Mouse (Mus musculus): ENCODE results near the gene Cldn10. TPM values are rescaled to one million over a fixed set of nuclear protein-coding genes. Genes with fewer than 3 reads are reported as not detected.
"Not testable (repeated sequence)": the region's sequence is repeated elsewhere in the genome, so short reads cannot be mapped to it uniquely, and the experiment has no call there.

Gene Cldn10
- polyA plus RNA-seq (2012; rRNA removed), result 34.9 and 36.4 TPM in 2 replicates

GRCm38 (mm10) chr14:118787621-118788020, at the start of gene Cldn10:
Gene Cldn10 (plus strand): TSS chr14:118787908.
- H3K4me1 ChIP-seq (ENCODE audit: control insufficient read depth, insufficient read depth, low read length), result no peaks in the 10 kb centered on the region
- no peak within 1 kb of the TSS for H3K4me3 ChIP-seq (ENCODE audit: insufficient read depth, low read length)
- TF ChIP-seq POLR2A (IDR thresholded peaks at IDR 0.05; ENCODE audit: extremely low read depth, insufficient read depth, low read length) (no peak), CTCF (IDR thresholded peaks at IDR 0.05; ENCODE audit: extremely low read depth, insufficient read depth, low read length) (no peak)
- no peak within 1 kb of the TSS for H3K27ac ChIP-seq (ENCODE audit: insufficient read depth, low read length)

DNA sequence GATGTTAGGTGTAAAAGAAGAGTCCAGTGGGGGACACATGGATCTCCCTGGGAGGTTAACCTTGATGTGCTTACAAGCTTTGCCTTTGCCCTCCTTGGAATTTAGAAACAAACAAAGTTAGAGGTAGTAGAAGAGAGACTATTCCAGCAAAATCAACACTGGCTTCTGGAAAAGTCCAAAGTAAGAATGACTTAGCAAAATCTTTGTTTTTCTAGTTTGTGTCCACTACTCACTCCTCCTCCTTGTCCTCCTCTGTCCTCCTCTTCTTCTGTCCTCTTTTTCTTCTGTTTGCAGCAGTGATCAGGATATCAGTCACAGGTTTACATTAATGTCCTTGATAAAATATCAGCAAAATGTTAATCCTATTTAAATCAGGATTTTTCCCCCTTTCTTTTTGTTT, 45.9 kb upstream of the Cldn10 start:
- Histone ChIP-seq H3K27ac (ENCODE audit: insufficient read depth, low read length) (no peak overlapping the region), H3K4me3 (ENCODE audit: insufficient read depth, low read length) (no peak overlapping the region)
- TF ChIP-seq CTCF (IDR thresholded peaks at IDR 0.05; ENCODE audit: extremely low read depth, insufficient read depth, low read length), result no peak
- TF ChIP-seq POLR2A (IDR thresholded peaks at IDR 0.05; ENCODE audit: extremely low read depth, insufficient read depth, low read length), result no peak

GRCm38 (mm10) chr14:118742862-118743261, 44.8 kb upstream of the Cldn10 start:
- TF ChIP-seq POLR2A (IDR thresholded peaks at IDR 0.05; ENCODE audit: extremely low read depth, insufficient read depth, low read length) (no peak), CTCF (IDR thresholded peaks at IDR 0.05; ENCODE audit: extremely low read depth, insufficient read depth, low read length) (no peak)
- no peaks in the 10 kb centered on the region for H3K4me1 ChIP-seq (ENCODE audit: control insufficient read depth, insufficient read depth, low read length)
- no peak overlapping the region for H3K27ac ChIP-seq (ENCODE audit: insufficient read depth, low read length)
- H3K4me3 ChIP-seq (ENCODE audit: insufficient read depth, low read length), result no peak overlapping the region

More for the DNA sequence above, 45.9 kb upstream of the Cldn10 start:
- H3K4me1 ChIP-seq (ENCODE audit: control insufficient read depth, insufficient read depth, low read length), result no peaks in the 10 kb centered on the region

DNA sequence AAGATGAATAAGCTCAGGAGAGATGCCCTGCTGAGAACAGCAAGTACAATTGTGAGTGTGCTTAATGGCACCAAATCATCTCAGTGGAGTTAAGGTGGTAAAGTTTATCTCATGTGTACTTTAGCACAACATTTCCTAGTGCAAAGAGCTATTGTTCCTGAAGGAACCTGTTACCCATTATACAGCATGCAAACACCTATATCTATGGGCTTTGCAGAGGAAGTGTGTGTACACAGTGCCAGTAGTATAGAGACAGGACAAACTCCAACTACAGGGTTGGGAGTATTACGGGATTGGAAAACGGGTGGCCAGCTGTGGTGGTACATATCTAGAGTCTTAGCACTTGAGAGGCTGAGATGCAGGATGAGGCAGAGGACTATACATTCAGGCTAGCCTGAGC, 38.6 kb upstream of the Cldn10 start:
- Histone ChIP-seq H3K27ac (ENCODE audit: insufficient read depth, low read length) (no peak overlapping the region), H3K4me3 (ENCODE audit: insufficient read depth, low read length) (no peak overlapping the region), H3K4me1 (ENCODE audit: control insufficient read depth, insufficient read depth, low read length) (peaks cover 1% of the 10 kb centered on the region; the same call in 1 of the 2 replicates)
- TF ChIP-seq POLR2A (IDR thresholded peaks at IDR 0.05; ENCODE audit: extremely low read depth, insufficient read depth, low read length) (no peak), CTCF (IDR thresholded peaks at IDR 0.05; ENCODE audit: extremely low read depth, insufficient read depth, low read length) (no peak)

DNA sequence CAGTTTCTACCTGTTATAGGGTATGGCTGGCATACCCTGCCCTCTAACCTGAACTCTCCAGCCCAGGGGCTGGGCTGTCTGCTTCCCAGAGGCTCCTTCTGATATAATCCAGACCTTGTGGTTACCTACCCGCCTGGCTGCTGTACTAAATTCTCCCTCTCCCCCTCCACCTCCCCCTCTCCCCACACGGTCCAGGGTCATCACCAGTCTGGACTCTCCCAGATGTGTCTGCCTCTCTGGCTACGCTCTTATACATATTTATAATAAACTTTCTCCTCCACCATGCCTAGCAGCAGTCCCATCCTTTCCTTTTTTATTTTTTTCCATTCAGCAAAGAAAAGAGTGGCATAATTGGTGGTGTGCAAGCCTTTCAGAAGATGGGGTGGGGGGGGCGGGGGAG, 38.0 kb upstream of the Cldn10 start:
- TF ChIP-seq POLR2A (IDR thresholded peaks at IDR 0.05; ENCODE audit: extremely low read depth, insufficient read depth, low read length) (no peak), CTCF (IDR thresholded peaks at IDR 0.05; ENCODE audit: extremely low read depth, insufficient read depth, low read length) (no peak)

DNA sequence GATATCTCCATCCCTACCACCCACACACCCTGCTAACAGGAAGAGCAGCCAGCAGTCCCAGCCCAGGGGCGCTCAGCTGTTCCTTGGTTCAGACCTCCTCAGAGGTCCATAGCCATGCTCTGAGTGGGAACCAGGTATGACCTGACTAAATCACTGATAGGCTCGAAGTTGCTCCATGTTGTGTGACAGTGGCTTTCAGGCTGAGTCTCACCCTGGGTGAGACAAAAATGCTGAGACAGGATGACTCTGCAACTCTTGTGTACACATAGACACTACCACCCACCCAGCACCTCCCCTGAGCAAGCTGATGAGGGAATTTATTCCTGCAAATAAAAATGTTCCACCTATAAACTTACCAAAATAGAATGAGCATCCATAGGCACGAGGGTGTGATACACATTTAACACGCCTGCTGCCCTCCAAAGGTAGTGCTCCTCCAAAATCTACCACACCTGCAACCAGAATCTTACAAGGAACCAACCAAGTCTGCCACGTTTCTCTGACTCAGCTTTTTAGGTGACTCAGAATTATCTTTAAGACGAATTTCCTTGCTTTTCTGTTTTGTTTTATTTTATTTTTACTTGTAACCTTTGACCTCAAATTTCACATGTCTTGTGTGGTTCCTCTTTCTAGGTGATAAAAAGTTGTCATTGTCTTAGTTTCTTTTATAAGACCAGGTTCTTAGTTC, 37.1 kb upstream of the Cldn10 start:
- Histone ChIP-seq H3K4me3 (ENCODE audit: insufficient read depth, low read length) (no peak overlapping the region), H3K27ac (ENCODE audit: insufficient read depth, low read length) (no peak overlapping the region), H3K4me1 (ENCODE audit: control insufficient read depth, insufficient read depth, low read length) (peaks cover 1% of the 10 kb centered on the region; the same call in 1 of the 2 replicates)
- TF ChIP-seq POLR2A (IDR thresholded peaks at IDR 0.05; ENCODE audit: extremely low read depth, insufficient read depth, low read length) (no peak), CTCF (IDR thresholded peaks at IDR 0.05; ENCODE audit: extremely low read depth, insufficient read depth, low read length) (no peak)

More for the DNA sequence above, 38.0 kb upstream of the Cldn10 start:
- Histone ChIP-seq H3K4me1 (ENCODE audit: control insufficient read depth, insufficient read depth, low read length) (peaks cover 1% of the 10 kb centered on the region; the same call in 1 of the 2 replicates), H3K27ac (ENCODE audit: insufficient read depth, low read length) (no peak overlapping the region), H3K4me3 (ENCODE audit: insufficient read depth, low read length) (no peak overlapping the region)

GRCm38 (mm10) chr14:118751193-118751753, 36.4 kb upstream of the Cldn10 start:
- H3K27ac ChIP-seq (ENCODE audit: insufficient read depth, low read length), result no peak overlapping the region
- no peak overlapping the region for H3K4me3 ChIP-seq (ENCODE audit: insufficient read depth, low read length)
- TF ChIP-seq CTCF (IDR thresholded peaks at IDR 0.05; ENCODE audit: extremely low read depth, insufficient read depth, low read length) (no peak), POLR2A (IDR thresholded peaks at IDR 0.05; ENCODE audit: extremely low read depth, insufficient read depth, low read length) (no peak)
- peaks cover 1% of the 10 kb centered on the region; the same call in 1 of the 2 replicates for H3K4me1 ChIP-seq (ENCODE audit: control insufficient read depth, insufficient read depth, low read length)

GRCm38 (mm10) chr14:118756015-118756414, 31.7 kb upstream of the Cldn10 start:
- TF ChIP-seq CTCF (IDR thresholded peaks at IDR 0.05; ENCODE audit: extremely low read depth, insufficient read depth, low read length) (no peak), POLR2A (IDR thresholded peaks at IDR 0.05; ENCODE audit: extremely low read depth, insufficient read depth, low read length) (no peak)
- no peak overlapping the region for H3K27ac ChIP-seq (ENCODE audit: insufficient read depth, low read length)
- H3K4me1 ChIP-seq (ENCODE audit: control insufficient read depth, insufficient read depth, low read length), result no peaks in the 10 kb centered on the region
- H3K4me3 ChIP-seq (ENCODE audit: insufficient read depth, low read length), result no peak overlapping the region

DNA sequence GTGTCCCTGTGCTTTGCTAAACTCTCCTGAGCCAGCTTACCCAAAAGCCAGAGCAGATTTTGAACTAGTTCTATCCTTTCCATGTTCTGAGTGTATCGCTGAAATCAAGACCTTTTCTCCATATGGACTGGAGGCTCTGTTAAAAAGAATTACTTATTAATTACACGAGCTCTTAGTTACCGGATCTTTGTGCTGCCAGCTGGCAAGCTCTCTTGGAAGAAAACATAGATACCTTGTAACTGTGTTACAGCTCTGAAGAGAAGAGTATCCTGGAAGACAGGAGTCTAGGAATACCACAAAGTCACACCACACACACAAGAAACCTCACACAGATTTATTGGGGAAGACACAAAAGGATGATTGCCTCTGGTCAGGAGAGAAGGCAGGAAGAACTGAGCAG, 31.1 kb upstream of the Cldn10 start:
- Histone ChIP-seq H3K4me1 (ENCODE audit: control insufficient read depth, insufficient read depth, low read length) (no peaks in the 10 kb centered on the region), H3K27ac (ENCODE audit: insufficient read depth, low read length) (no peak overlapping the region), H3K4me3 (ENCODE audit: insufficient read depth, low read length) (no peak overlapping the region)
- TF ChIP-seq POLR2A (IDR thresholded peaks at IDR 0.05; ENCODE audit: extremely low read depth, insufficient read depth, low read length) (no peak), CTCF (IDR thresholded peaks at IDR 0.05; ENCODE audit: extremely low read depth, insufficient read depth, low read length) (no peak)

GRCm38 (mm10) chr14:118763362-118763761, 24.3 kb upstream of the Cldn10 start:
- not testable (repeated sequence) for H3K4me1 ChIP-seq (ENCODE audit: control insufficient read depth, insufficient read depth, low read length); H3K27ac ChIP-seq (ENCODE audit: insufficient read depth, low read length); H3K4me3 ChIP-seq (ENCODE audit: insufficient read depth, low read length)

Data from cortical plate, adult 2 months (tissue).